Mouse (Mus musculus) intestine, postnatal 0 days (tissue): Measurements from ENCODE around the gene Zp1. TPM values are rescaled to one million over a fixed set of nuclear protein-coding genes. Genes with fewer than 3 reads are reported as not detected.

Experiments used
- ATAC-seq: fragments of 200-750 bp; cut with Nextera tagmentation; 2 replicates; pipeline ENCODE4 v1.8.0; 2017; ENCODE audit warnings: mild to moderate bottlenecking, moderate TSS enrichment, moderate library complexity
- H3K27ac ChIP-seq: fragments of 300-500 bp; sonication (generic); 2 replicates; pipeline ENCODE4 v1.5.1; 2014; ENCODE audit warnings: mild to moderate bottlenecking, low read depth, low read length, moderate library complexity
- H3K27me3 ChIP-seq: fragments of 300-500 bp; sonication (generic); replicated peaks from 2 replicates; pipeline ENCODE4 v1.6.1; 2014; ENCODE audit warnings: low read length, mixed read lengths; ENCODE audit not compliant: control insufficient read depth, insufficient read depth
- H3K36me3 ChIP-seq: fragments of 300-500 bp; sonication (generic); 2 replicates; pipeline ENCODE4 v1.6.1; 2014; ENCODE audit warnings: mild to moderate bottlenecking, moderate library complexity; ENCODE audit not compliant: control insufficient read depth, insufficient read depth
- H3K4me1 ChIP-seq: fragments of 300-500 bp; sonication (generic); replicated peaks from 2 replicates; pipeline ENCODE4 v1.6.1; 2014; ENCODE audit warnings: antibody characterized with exemption, low read length, mixed read lengths; ENCODE audit not compliant: control insufficient read depth, insufficient read depth
- H3K4me2 ChIP-seq: fragments of 300-500 bp; sonication (generic); replicated peaks from 2 replicates; pipeline ENCODE4 v1.6.1; 2014; ENCODE audit warnings: low read depth, mild to moderate bottlenecking, moderate library complexity
- H3K4me3 ChIP-seq: fragments of 300-500 bp; sonication (generic); 2 replicates; pipeline ENCODE4 v1.5.1; 2014; ENCODE audit warnings: low read depth, low read length
- H3K9ac ChIP-seq: fragments of 300-500 bp; sonication (generic); 2 replicates; pipeline ENCODE4 v1.6.1; 2014; ENCODE audit warnings: mild to moderate bottlenecking, low read depth, low read length
- H3K9me3 ChIP-seq: fragments of 300-500 bp; sonication (generic); 2 replicates; pipeline ENCODE4 v1.6.1; 2016; ENCODE audit warnings: mixed run types; ENCODE audit not compliant: control insufficient read depth
- CTCF ChIP-seq: sonication (generic); IDR thresholded peaks from 2 replicates; pipeline ENCODE4 v1.5.1; 2016; ENCODE audit warnings: low read depth, mild to moderate bottlenecking, control low read depth, antibody characterized with exemption, moderate library complexity
- WGBS: fragments of 180-500 bp; shearing (Covaris S2); extraction: QIAGEN DNeasy Blood & Tissue Kit; methylation state at CpG from one replicate; pipeline ENCODE4 v1.1.7; 2014; 5-methylcytosine and 5-hydroxymethylcytosine counted together
- polyA plus RNA-seq: library from polyadenylated mRNA; unstranded; fragments of >200 nt; fragmentation: Nextera tagmentation; extraction: Ambion mirVana; gene quantifications from 2 replicates; pipeline ENCODE4 v1.2.1, GENCODE M21; 2015

Zp1 gene
- polyA plus RNA-seq, 1 experiment from 2014 or later = not detected

DNA sequence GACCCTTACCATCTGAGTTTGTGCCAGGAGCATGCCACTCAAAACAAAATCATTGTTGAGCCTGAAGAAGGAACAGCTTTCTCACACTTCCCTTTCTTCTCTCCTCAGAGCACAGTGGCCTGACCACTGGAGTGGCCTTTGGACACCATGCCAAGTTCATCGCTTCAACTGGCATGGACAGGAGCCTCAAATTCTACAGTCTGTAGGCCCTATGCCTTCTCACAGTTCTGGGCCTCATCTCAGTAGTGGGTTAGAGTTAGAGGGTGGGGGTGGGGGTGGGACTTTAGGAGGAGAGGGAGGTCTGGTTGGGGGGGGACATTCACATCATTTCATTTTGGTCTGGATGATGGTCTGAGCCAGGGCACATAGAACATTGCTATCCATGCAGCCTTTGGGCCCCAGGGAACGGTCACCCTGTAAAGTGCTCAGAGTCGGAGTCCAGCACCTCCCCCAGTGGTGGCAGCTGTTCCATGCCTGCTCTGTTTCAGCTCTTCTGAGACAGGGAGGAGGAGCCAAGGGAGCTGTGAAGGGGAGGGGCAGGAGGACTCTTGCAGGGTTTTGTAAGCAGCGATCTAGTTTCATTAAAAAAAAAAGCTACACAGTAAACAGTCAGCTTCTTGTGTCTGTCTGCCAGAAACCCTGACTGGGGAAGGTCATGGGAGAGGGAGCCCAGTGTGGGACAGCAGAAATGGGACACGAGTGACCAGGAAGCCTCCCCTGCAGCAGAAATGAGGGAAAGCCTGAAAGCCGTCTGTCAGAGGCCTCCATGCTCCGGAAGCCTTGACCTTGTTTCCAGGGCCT lies 15.3 kb downstream of the Zp1 start:
- WGBS = 32% methylated on average over 7 of the region's 7 CpGs
- H3K27me3 ChIP-seq = no peaks in the 10 kb centered on the region
- peak overlapping the region; percentile 61 for H3K27ac ChIP-seq
- H3K4me2 ChIP-seq = no peak overlapping the region
- no peaks in the 10 kb centered on the region for H3K9me3 ChIP-seq
- no peak overlapping the region for H3K9ac ChIP-seq
- H3K36me3 ChIP-seq = peaks cover 51% of the 10 kb centered on the region
- peak; percentile 57 for ATAC-seq
- peak; percentile 40 for TF ChIP-seq CTCF
- no peak overlapping the region for H3K4me3 ChIP-seq
- peaks cover 4% of the 10 kb centered on the region; the same call in 1 of the 2 replicates for H3K4me1 ChIP-seq

DNA sequence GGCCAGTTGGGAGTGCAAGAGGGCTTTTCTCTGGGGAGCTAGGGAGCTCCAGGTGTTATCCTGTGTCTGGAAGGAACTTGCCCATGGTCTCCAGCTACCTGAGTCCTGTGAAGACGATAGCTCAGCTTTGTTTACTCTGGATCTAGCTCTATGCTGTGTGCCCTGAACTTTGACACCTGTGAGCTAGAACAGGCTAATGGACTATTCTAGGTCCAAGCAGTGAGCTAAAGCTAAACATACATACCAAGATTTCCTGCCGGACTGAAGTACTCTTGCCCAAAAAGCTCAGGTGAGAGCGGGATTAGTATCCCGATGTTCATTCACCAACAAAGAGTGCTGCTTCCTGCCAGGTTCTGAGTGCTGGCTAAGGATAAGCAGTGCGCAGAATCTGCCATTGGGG lies 15.9 kb downstream of the Zp1 start:
- no peak for TF ChIP-seq CTCF
- H3K27ac ChIP-seq = peak overlapping the region; percentile 28; the same call in 1 of the 2 replicates
- H3K4me2 ChIP-seq = no peak overlapping the region
- 62% methylated on average over 5 of the region's 5 CpGs for WGBS
- H3K4me3 ChIP-seq = no peak overlapping the region
- peaks cover 4% of the 10 kb centered on the region; the same call in 1 of the 2 replicates for H3K4me1 ChIP-seq
- no peak overlapping the region for H3K9ac ChIP-seq
- no peaks in the 10 kb centered on the region for H3K27me3 ChIP-seq
- H3K9me3 ChIP-seq = no peaks in the 10 kb centered on the region
- ATAC-seq = no peak
- peaks cover 56% of the 10 kb centered on the region for H3K36me3 ChIP-seq

DNA sequence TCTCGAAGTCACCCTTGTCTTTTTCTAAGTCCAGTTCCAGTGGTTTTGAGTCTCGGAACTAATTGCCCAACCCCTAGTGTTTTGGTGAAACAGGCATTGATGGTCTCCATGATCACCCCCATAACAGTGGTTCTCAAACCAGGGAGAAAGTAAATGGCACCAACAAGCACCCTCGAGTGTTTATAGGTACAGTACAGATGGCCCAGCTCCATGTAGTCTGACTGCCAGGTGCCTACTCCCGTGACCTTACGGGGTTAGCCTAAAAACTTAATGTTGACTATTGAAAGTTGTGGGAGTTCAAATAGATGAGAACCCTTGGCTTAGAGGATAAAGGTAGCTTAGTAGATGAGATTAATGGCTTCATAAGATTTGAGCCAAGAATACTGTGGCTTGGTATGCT lies 19.4 kb downstream of the Zp1 start:
- no peak for TF ChIP-seq CTCF
- Histone ChIP-seq H3K36me3 (peaks cover 74% of the 10 kb centered on the region), H3K9ac (no peak overlapping the region), H3K27me3 (no peaks in the 10 kb centered on the region), H3K4me1 (peaks cover 10% of the 10 kb centered on the region; the same call in 1 of the 2 replicates), H3K4me3 (no peak overlapping the region), H3K4me2 (no peak overlapping the region), H3K9me3 (no peaks in the 10 kb centered on the region), H3K27ac (no peak overlapping the region)
- ATAC-seq = no peak
- WGBS = 90% methylated on average over 5 of the region's 5 CpGs

DNA sequence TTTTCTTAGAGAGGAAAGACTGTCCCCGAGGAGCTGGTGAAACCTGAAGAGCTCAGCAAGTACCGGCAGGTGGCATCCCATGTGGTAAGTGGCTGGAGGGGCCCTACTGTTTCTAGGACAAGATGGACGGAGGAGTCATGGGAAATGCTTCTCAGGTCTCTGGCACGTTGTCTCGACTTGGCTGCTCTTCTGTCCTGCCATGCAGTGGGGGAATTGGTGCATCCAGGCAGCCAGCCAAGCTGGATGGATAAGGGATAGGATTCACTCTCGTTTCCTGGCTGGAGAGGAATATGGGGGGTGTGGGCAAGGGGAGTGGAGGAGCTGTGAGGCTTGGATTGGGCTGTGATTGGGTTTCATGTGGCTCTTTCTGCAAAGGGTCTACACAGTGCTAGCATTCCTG lies 20.1 kb downstream of the Zp1 start:
- Histone ChIP-seq H3K4me1 (peaks cover 10% of the 10 kb centered on the region; the same call in 1 of the 2 replicates), H3K4me3 (no peak overlapping the region), H3K9ac (no peak overlapping the region), H3K4me2 (no peak overlapping the region), H3K9me3 (no peaks in the 10 kb centered on the region), H3K27me3 (no peaks in the 10 kb centered on the region), H3K27ac (no peak overlapping the region), H3K36me3 (peaks cover 73% of the 10 kb centered on the region)
- WGBS = 76% methylated on average over 6 of the region's 6 CpGs
- ATAC-seq = no peak
- TF ChIP-seq CTCF = no peak

DNA sequence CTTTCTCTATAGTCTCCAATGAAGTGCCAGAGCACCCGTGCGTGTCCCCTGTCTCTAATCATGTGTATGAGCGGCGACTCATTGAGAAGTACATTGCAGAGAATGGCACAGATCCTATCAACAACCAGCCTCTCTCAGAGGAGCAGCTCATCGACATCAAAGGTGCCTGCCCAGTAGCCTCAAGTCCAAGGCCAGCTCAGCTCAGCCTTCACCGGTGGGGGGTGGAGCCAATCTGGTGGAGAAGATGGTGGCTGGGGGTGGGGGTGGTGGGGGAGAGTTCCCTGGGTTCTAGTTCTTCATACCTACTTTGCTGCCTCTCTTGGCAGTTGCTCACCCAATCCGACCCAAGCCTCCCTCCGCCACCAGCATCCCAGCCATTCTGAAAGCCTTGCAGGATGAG lies 22.9 kb downstream of the Zp1 start:
- Histone ChIP-seq H3K4me1 (0 out of 2 replicates have a peak, but pooled peaks cover 5% of the 10 kb centered on the region), H3K9me3 (no peaks in the 10 kb centered on the region), H3K4me3 (no peak overlapping the region), H3K27ac (no peak overlapping the region), H3K9ac (no peak overlapping the region), H3K27me3 (no peaks in the 10 kb centered on the region), H3K36me3 (peaks cover 48% of the 10 kb centered on the region), H3K4me2 (no peak overlapping the region)
- 73% methylated on average over 8 of the region's 8 CpGs for whole genome bisulfite sequencing
- no peak for TF ChIP-seq CTCF
- ATAC-seq = no peak

DNA sequence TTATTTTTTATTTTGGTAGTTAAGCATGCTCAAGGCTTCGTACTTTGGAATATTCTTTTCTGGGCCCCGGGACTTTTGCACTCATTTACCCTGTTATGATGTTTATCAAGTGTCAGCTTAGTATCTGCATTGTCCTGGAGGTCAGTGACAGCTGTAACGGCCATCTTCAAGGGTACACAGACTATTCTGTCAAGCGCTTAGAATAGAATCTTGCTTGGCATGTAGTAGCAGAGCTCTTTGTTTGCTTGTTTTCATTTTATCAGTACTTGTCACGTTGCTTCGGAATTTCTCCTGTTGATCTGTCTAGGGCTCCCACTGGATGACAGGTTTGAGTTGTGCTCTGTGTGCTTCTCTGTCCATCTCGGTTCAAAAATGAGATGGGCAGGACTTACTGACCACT lies 23.6 kb downstream of the Zp1 start:
- WGBS = 51% methylated on average over 7 of the region's 7 CpGs
- no peak overlapping the region for H3K4me3 ChIP-seq

More for the DNA sequence above, 23.6 kb downstream of the Zp1 start:
- Histone ChIP-seq H3K9ac (no peak overlapping the region), H3K4me2 (peak overlapping the region; percentile 68), H3K36me3 (peaks cover 42% of the 10 kb centered on the region), H3K27ac (no peak overlapping the region), H3K4me1 (0 out of 2 replicates have a peak, but pooled peaks cover 5% of the 10 kb centered on the region), H3K9me3 (no peaks in the 10 kb centered on the region), H3K27me3 (no peaks in the 10 kb centered on the region)
- ATAC-seq = no peak
- no peak for TF ChIP-seq CTCF
